ENCODE assay signal across 32 mouse cellular contexts in the genomic region with DNA sequence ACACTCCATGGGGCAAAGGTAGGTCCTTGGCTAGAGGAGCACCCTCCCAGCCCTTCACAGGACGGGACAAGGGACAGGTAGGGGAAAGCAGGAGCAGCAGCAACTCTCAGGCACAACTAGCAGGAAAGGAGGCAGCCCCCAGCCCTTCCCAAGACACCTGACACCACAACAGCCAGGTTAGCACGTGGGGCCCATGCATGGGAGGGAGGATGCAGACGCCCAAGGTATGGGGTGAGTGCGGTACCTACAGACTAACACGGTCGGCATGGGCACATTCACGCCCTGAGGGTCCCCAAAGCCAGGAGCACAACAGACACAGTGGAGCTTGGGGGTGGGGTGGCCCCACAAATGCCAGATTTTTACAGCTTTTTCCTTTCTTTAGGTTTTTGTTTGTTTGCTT. TPM values are rescaled to one million over a fixed set of nuclear protein-coding genes. Genes with fewer than 3 reads are reported as not detected.
A peak's percentile ranks its signal among the peaks of the same experiment; 100 is the strongest.
DNase-seq lines count a peak whose midpoint lies in the region; ATAC-seq and TF ChIP-seq lines count a peak whose summit lies in the region.
"Had no signal": no experiment of that assay in that cellular context is flagged by ENCODE, and none has a peak within 500 bp of the region (broad histone marks: within the 10 kb centered on the region; RNA-seq: fewer than 3 reads in every experiment).

No protein-coding gene starts in this region.

- H3K27me3 ChIP-seq in midbrain, embryonic 11.5 days (ENCODE audit: control insufficient read depth, insufficient read depth, low read length), result no peaks in the 10 kb centered on the region
- H3K27me3 ChIP-seq in midbrain, embryonic 10.5 days (ENCODE audit: low read depth, poor library complexity, severe bottlenecking), result no peaks in the 10 kb centered on the region
- no peaks in the 10 kb centered on the region for H3K27me3 ChIP-seq in embryonic facial prominence, embryonic 14.5 days (replicated peaks; ENCODE audit: control insufficient read depth, insufficient read depth, low read length)
- H3K27me3 ChIP-seq in myocyte (ENCODE audit: control insufficient read depth, insufficient read depth, insufficient read length), result no peaks in the 10 kb centered on the region
- H3K27me3 ChIP-seq: heart, embryonic 12.5 days; hindbrain, embryonic 15.5 days; liver, embryonic 15.5 days; midbrain, embryonic 12.5 days; neural tube, embryonic 15.5 days had no signal

- WGBS in midbrain, embryonic 11.5 days, result 55% methylated on average over 7 of the region's 7 CpGs
- 64% methylated on average over 7 of the region's 7 CpGs for WGBS in midbrain, embryonic 10.5 days
- WGBS in embryonic facial prominence, embryonic 14.5 days, result 21% methylated on average over 7 of the region's 7 CpGs

- no peak overlapping the region for H3ac ChIP-seq in myocyte (ENCODE audit: control insufficient read depth, insufficient read length)

- peaks cover 3% of the 10 kb centered on the region for H3K4me1 ChIP-seq in midbrain, embryonic 11.5 days (ENCODE audit: control insufficient read depth, insufficient read depth, low read length)
- peaks cover 23% of the 10 kb centered on the region for H3K4me1 ChIP-seq in midbrain, embryonic 10.5 days
- H3K4me1 ChIP-seq in embryonic facial prominence, embryonic 14.5 days (ENCODE audit: control insufficient read depth, insufficient read depth, low read length), result peaks cover 12% of the 10 kb centered on the region; the same call in 1 of the 2 replicates
- H3K4me1 ChIP-seq: hindbrain, embryonic 15.5 days; liver, embryonic 15.5 days; neural tube, embryonic 15.5 days had no signal

- no peak overlapping the region for H3K27ac ChIP-seq in midbrain, embryonic 11.5 days (ENCODE audit: low read depth, low read length)
- no peak overlapping the region for H3K27ac ChIP-seq in midbrain, embryonic 10.5 days (replicated peaks)
- H3K27ac ChIP-seq in embryonic facial prominence, embryonic 14.5 days (replicated peaks; ENCODE audit: low read depth, low read length), result no peak overlapping the region
- H3K27ac ChIP-seq: hindbrain, embryonic 15.5 days; kidney, postnatal 0 days; liver, embryonic 15.5 days; midbrain, embryonic 12.5 days; neural tube, embryonic 15.5 days; stomach, postnatal 0 days had no signal

- no peaks in the 10 kb centered on the region for H3K79me2 ChIP-seq in myocyte (ENCODE audit: control insufficient read depth, insufficient read depth)

- H3K4me3 ChIP-seq in midbrain, embryonic 11.5 days (ENCODE audit: low read depth, low read length), result no peak overlapping the region
- no peak overlapping the region for H3K4me3 ChIP-seq in midbrain, embryonic 10.5 days
- H3K4me3 ChIP-seq in embryonic facial prominence, embryonic 14.5 days (ENCODE audit: low read depth, low read length), result no peak overlapping the region
- no peak overlapping the region for H3K4me3 ChIP-seq in myocyte
- H3K4me3 ChIP-seq: heart, embryonic 12.5 days; hindbrain, embryonic 15.5 days; liver, embryonic 15.5 days; midbrain, embryonic 12.5 days; neural tube, embryonic 15.5 days had no signal

- H3K36me3 ChIP-seq in midbrain, embryonic 11.5 days (ENCODE audit: control insufficient read depth, insufficient read depth, low read length), result peaks cover 6% of the 10 kb centered on the region; the same call in 1 of the 2 replicates
- H3K36me3 ChIP-seq in midbrain, embryonic 10.5 days, result peaks cover 52% of the 10 kb centered on the region
- H3K36me3 ChIP-seq in embryonic facial prominence, embryonic 14.5 days (ENCODE audit: control insufficient read depth, insufficient read depth, low read length), result peaks cover 34% of the 10 kb centered on the region; the same call in 1 of the 2 replicates
- H3K36me3 ChIP-seq in myocyte (ENCODE audit: control insufficient read depth, insufficient read depth), result peaks cover 13% of the 10 kb centered on the region

- H3K9me3 ChIP-seq in midbrain, embryonic 11.5 days (ENCODE audit: control insufficient read depth, low read length), result no peaks in the 10 kb centered on the region
- no peaks in the 10 kb centered on the region for H3K9me3 ChIP-seq in midbrain, embryonic 10.5 days (replicated peaks)
- H3K9me3 ChIP-seq in embryonic facial prominence, embryonic 14.5 days (ENCODE audit: control insufficient read depth, low read length), result no peaks in the 10 kb centered on the region
- H3K9me3 ChIP-seq: heart, embryonic 12.5 days; hindbrain, embryonic 15.5 days; liver, embryonic 15.5 days; midbrain, embryonic 12.5 days; neural tube, embryonic 15.5 days had no signal

- peak; percentile 88 for DNase-seq in heart, adult 11 months
- no peak for DNase-seq in heart, adult 8-10 months (ENCODE audit: low spot score)
- DNase-seq in midbrain, embryonic 11.5 days (ENCODE audit: low spot score, missing footprints), result peak; percentile 60
- DNase-seq in midbrain, embryonic 10.5 days (ENCODE audit: low spot score), result no peak
- DNase-seq in embryonic facial prominence, embryonic 14.5 days (ENCODE audit: low spot score), result no peak
- DNase-seq in urinary bladder, postnatal 14 days (ENCODE audit: low spot score), result no peak
- DNase-seq in ovary, postnatal 36 days (ENCODE audit: low spot score), result no peak
- DNase-seq: adrenal gland, adult 8-10 months; cerebellum, adult 2 months; embryo, embryonic 11 days; gastrocnemius, postnatal 14 days; heart, adult 18-20 months; heart, postnatal 4 days; kidney, adult 2 months; layer of hippocampus, adult 9-11 months; lung, embryonic 14.5 days; lung, postnatal 14 days; right cerebral cortex, postnatal 25 days; spleen, adult 18-20 months; thymus, adult 18-20 months; thymus, postnatal 36 days had no signal

- H3K9ac ChIP-seq in midbrain, embryonic 11.5 days (ENCODE audit: low read length), result no peak overlapping the region
- peak overlapping the region; percentile 32; the same call in 1 of the 2 replicates for H3K9ac ChIP-seq in embryonic facial prominence, embryonic 14.5 days (ENCODE audit: low read depth, low read length)
- H3K9ac ChIP-seq: heart, embryonic 12.5 days; hindbrain, embryonic 15.5 days; liver, embryonic 15.5 days; lung, embryonic 14.5 days; midbrain, embryonic 12.5 days; neural tube, embryonic 15.5 days had no signal

- H3K4me2 ChIP-seq in midbrain, embryonic 11.5 days, result no peak overlapping the region
- no peak overlapping the region for H3K4me2 ChIP-seq in embryonic facial prominence, embryonic 14.5 days (ENCODE audit: low read depth, low read length)
- H3K4me2 ChIP-seq in myocyte (ENCODE audit: low read depth), result no peak overlapping the region
- H3K4me2 ChIP-seq: heart, embryonic 12.5 days; hindbrain, embryonic 15.5 days; liver, embryonic 15.5 days; lung, embryonic 14.5 days; midbrain, embryonic 12.5 days; neural tube, embryonic 15.5 days had no signal

- no peak for ATAC-seq in midbrain, embryonic 11.5 days (ENCODE audit: low FRiP score)
- no peak for ATAC-seq in embryonic facial prominence, embryonic 14.5 days (ENCODE audit: low read depth)
- ATAC-seq: activated CD4-positive, CD25-positive, alpha-beta regulatory T cell, adult 4 months; forebrain, embryonic 14.5 days; inflammation-experienced regulatory T-cells, adult 6 months had no signal

- TF ChIP-seq POLR2A in myocyte (IDR thresholded peaks at IDR 0.05; ENCODE audit: insufficient read length, low read depth), result no peak

TF ChIP-seq in myocyte, 11 proteins besides CTCF, POLR2A, EP300 and RAD21:
- no peak for TF ChIP-seq MAX (IDR thresholded peaks at IDR 0.05; ENCODE audit: low read depth)
- no peak for TF ChIP-seq MYOG (IDR thresholded peaks at IDR 0.05; ENCODE audit: control insufficient read depth in 1 of 3, insufficient read depth in 1 of 3, insufficient read length in 2 of 3, low read depth in 2 of 3)
- TF ChIP-seq TCF12 (IDR thresholded peaks at IDR 0.05; ENCODE audit: insufficient read depth, poor library complexity, severe bottlenecking), result no peak
- no peak for TF ChIP-seq E2F4 (IDR thresholded peaks at IDR 0.05; ENCODE audit: insufficient read depth)
- peak; percentile 34 for TF ChIP-seq POLR2AphosphoS2 (IDR thresholded peaks at IDR 0.05; ENCODE audit: insufficient read length, low read depth)

RNA-seq across cellular contexts. Expression of a gene that starts 15.7 kb away (rescaled TPM):
- total RNA-seq in heart, adult 8-10 months (2022), result 10 to 100 TPM; 54.8 to 67.3 (median 62.1) TPM
- polyA plus RNA-seq in midbrain, embryonic 11.5 days (2014; fragmentation: Nextera tagmentation; extraction: Ambion mirVana), result 27.2 and 29.4 TPM in 2 replicates
- polyA plus RNA-seq in midbrain, embryonic 10.5 days (2016; fragmentation: Nextera tagmentation; extraction: Ambion mirVana), result 54.5 and 60.4 TPM in 2 replicates
- polyA plus RNA-seq in embryonic facial prominence, embryonic 14.5 days (2014; fragmentation: Nextera tagmentation; extraction: Ambion mirVana), result 30.9 and 33.1 TPM in 2 replicates
- polyA plus RNA-seq in myocyte (2012; fragmentation: generic; extraction: Trizol), result 89.7 TPM

RNA-seq across cellular contexts. Expression of a gene that starts 21.3 kb away (rescaled TPM):
- total RNA-seq in heart, adult 8-10 months (2022), result 10 to 100 TPM; 15.2 to 30.8 (median 18.1) TPM
- polyA plus RNA-seq in midbrain, embryonic 11.5 days (2014; fragmentation: Nextera tagmentation; extraction: Ambion mirVana), result 1.5 and 1.8 TPM in 2 replicates
- polyA plus RNA-seq in midbrain, embryonic 10.5 days (2016; fragmentation: Nextera tagmentation; extraction: Ambion mirVana), result 2.5 and 2.9 TPM in 2 replicates
- polyA plus RNA-seq in embryonic facial prominence, embryonic 14.5 days (2014; fragmentation: Nextera tagmentation; extraction: Ambion mirVana), result 1.0 and 2.3 TPM in 2 replicates
- 0.07 TPM for polyA plus RNA-seq in myocyte (2012; fragmentation: generic; extraction: Trizol)
- total RNA-seq: heart, postnatal 4 days had no signal
- polyA plus RNA-seq: activated CD4-positive, CD25-positive, alpha-beta regulatory T cell, adult 4 months; inflammation-experienced regulatory T-cells, adult 6 months had no signal

Comparison
In these comparisons a context has a peak if more than half of its experiments do, and no peak if none do; other contexts are left out.
1. DNase-seq: peak in heart, adult 11 months (single experiment) and midbrain, embryonic 11.5 days (single experiment); none in heart, adult 8-10 months (single experiment), midbrain, embryonic 10.5 days (single experiment), embryonic facial prominence, embryonic 14.5 days (single experiment), urinary bladder, postnatal 14 days (single experiment) and ovary, postnatal 36 days (single experiment).